Mouse (Mus musculus): ENCODE measurements around the gene Pbx1.
A peak's percentile ranks its signal among the peaks of the same experiment; 100 is the strongest.
"Not testable (repeated sequence)": the region's sequence is repeated elsewhere in the genome, so short reads cannot be mapped to it uniquely, and the experiment has no call there.

Pbx1 gene

DNA sequence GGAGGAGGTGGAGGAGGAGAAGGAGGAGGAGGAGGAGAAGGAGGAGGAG, at the start of gene Pbx1:
TSS of gene Pbx1 (minus strand) at position 39 of the 49 bp plus-strand sequence.
- not testable (repeated sequence) for DNase-seq

DNA sequence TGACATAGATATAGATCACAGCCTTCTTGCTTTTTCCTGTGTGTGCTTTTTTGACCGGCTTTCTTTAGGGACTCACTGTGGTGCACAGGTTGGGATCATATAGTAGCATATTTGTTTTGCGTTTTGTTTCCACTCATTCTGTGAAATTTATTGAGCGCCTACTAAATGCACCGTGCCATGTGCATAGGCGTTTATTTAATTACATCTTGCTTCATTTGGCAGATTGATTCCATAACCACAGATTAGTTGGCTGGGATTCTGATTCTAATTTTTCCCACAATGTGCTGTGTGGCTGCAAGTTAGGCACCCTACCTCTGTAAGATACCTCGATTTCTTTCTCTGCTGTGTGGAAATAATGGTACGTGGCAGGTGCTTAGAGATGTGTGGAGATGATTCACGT, 47.6 kb upstream of the Pbx1 start:
- no peak for DNase-seq

- no peak for DNase-seq
Measured at GRCm38 (mm10) chr1:168478829-168479228, 46.8 kb upstream of the Pbx1 start.

DNA sequence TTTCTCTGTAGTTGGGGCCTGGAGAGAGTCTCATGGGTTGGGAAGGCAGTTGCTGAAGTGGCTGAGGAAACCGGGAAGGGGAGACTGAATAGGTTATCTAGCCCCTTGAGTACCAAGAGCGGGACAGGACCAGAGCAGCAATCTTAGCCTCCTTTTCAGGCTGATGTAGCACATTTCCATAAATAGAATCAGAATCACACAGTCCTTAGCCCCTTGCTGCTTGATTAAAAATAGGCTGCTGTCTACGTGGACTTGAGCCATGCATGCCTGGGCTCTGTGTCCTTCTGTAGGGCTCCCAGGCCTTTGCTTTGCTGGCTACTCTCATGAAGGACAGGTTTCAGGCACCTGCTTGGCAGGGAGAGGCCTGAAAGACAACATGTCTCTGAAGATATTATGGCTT, 44.8 kb upstream of the Pbx1 start:
- DNase-seq = no peak

GRCm38 (mm10) chr1:168476216-168476897, 44.3 kb upstream of the Pbx1 start:
- no peak for DNase-seq

- no peak for DNase-seq
Measured at GRCm38 (mm10) chr1:168475579-168476208, 43.6 kb upstream of the Pbx1 start.

DNA sequence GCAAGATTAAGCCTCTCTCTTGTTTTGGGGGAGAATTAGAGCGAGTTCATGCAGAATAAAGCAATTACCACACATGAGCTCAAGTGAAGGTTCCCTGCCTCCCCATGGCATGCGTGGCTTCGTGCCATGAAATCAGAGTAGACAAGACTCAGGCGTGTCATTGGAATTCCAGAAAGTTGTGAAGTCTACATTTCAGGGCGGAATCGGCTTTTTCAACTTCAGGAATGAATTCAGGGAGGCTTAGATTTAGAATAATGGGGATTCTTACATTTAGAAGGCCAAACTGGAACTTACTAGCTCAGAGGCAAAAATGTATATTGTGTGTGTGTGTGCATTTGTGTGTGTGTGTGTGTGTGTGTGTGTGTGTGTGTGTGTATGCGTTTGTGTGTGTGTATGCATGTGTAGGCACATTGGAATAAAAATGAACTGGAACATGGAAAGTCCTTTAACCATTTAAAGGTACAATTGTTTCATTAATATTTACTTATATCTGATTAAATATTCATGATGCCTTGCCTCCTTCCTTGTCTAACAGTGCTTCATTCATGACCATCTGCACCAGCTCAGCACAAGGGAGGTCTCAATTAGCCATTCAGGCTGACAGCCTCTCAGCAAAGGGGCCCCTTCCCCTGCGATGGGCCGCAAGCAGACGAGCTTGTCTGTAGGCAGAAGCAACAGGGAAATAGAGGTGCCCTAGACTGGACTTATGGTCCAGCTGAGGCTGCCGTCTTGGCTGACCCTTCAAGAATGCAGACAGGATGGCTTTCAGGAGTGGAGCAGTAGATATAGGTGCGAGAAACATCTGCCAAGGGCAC, 41.4 kb upstream of the Pbx1 start:
- no peak for DNase-seq

DNA sequence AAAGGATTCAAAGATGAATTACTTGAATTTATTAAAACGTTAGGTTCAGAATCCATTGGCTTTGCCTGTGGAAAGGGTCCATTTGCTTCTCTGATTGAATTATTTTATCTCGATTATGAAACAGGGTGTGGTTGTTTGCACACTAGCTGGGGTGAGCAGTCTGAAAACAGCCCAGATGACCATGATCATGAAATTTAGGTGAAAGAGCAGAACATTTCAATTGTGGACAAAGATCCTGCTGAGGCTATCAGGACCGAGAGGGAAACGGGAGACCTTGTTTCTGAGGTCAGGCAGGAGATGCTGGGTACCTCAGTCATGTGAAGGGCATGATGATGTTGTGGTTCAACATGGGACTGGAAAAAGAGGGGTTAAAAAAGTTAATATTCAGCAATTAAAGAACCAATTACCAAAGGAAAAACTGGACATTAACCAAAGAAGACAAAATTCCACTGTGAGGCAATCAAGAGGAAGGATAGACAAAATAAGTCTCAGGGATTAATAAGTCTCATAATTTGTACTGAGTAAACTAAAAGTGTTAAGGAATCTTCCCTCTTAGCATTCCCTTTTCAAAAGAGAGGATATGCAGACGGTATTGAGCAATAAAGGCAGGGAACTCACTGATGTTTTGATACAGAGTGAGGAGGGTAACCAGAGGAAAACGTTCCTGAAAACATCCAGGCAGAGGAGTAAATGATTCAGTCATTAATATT, 40.6 kb upstream of the Pbx1 start:
- DNase-seq = no peak

DNA sequence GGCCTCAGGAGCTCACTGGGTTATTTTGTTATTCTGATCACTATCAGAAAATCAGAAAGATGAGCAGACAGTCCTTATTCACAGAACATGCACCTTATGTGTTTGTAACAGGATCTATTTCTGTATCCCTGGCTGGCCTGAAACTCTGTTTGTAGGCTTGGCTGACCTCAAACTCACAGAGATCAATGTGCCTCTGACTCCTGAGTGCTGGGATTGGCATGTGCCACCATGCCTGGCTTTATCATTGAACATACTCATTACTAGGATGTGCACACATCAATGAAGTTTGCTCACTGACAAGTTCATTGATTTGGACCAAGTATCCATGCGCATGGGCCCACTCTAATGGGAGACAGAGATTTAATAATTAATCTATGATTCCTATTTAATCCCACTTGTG, 27.4 kb upstream of the Pbx1 start:
- no peak for DNase-seq

DNA sequence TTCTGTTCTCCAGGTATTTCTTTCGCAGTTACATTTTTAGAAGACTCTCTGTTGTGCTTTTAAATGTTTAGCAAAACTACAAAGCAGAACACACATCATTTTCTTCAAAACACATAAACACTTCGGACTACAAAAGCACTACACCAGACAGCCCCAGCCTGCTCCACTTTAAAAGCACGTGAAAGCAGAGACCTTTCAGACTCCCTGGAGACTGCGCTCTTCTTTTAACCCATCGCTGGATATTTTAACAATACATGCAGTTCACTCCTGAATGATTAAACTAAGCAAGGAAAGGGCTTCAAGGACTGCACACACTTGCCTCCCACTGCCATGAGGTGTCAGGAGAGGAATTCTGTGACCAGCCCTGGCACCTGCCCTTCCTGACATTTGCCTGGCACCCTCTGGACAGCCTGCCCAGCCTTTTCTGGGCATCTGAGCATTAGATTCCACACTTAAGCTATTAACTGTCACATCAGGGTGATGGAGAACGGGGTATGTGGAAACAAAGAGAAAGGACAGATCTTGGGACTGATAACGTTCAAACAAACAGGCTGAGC, 25.2 kb upstream of the Pbx1 start:
- no peak for DNase-seq

DNA sequence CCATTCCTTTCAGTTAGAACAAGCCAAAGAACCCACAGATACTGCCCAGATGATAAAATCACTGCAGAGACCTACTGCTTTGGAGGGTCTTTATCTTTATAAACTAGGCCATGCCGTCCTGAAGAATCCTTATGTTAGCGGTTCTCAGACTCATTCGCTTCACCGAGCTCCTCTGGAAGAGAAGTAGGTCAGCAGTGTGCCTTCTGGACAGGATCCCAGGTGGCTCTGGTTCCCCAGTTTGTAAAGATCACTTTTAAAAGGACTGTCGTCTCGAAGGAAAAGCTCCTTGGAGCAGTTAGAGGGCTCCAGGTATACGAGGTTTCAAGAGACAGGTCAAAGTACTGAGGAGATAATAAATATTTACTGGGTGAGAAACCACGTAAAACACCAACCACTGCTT, 23.1 kb upstream of the Pbx1 start:
- DNase-seq = no peak

DNA sequence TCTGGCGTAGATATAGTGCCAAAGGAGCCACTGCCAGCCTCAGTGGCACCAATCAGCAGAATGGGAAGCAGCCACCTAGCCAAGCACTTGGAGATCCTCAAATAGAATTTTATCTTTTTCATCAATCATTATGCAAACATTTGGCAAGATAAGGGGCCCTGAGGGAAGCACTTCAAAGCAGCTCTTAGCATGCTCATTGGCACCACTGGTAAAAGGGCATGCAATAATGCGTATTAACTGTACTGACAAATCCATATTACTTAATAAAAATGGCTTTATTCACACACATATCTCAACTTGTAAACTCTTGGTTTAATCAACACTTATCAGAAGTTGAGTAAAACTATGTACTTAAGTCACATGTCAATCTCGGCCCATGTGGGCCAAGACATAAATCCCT, 1.6 kb upstream of the Pbx1 start:
- no peak for DNase-seq

DNA sequence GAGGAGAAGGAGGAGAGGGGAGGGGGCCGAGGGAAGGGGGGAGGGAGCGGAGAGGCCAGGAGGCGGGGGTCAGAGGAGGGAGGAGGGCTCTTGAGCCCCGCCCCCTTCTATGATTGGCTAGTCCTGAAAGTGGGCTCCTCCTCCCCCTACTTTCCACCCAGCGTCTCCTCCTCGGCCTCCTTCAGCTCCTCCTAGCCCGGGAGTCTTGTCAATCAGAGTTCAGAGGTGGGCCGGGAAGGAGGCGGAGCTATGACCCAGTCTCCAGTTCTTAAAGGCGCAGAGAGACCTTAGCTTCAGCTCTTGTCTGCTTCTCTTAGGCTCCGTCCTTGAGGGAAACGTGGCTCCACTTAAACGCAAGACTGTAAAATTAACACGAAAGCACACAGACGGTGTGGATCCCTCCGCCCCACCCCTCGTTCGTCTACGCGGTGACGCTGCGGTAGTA, 233 bp upstream of the Pbx1 start:
- DNase-seq = peak; percentile 96

GRCm38 (mm10) chr1:168431711-168432231, 299 bp downstream of the Pbx1 start:
- peak; percentile 90 for DNase-seq

DNA sequence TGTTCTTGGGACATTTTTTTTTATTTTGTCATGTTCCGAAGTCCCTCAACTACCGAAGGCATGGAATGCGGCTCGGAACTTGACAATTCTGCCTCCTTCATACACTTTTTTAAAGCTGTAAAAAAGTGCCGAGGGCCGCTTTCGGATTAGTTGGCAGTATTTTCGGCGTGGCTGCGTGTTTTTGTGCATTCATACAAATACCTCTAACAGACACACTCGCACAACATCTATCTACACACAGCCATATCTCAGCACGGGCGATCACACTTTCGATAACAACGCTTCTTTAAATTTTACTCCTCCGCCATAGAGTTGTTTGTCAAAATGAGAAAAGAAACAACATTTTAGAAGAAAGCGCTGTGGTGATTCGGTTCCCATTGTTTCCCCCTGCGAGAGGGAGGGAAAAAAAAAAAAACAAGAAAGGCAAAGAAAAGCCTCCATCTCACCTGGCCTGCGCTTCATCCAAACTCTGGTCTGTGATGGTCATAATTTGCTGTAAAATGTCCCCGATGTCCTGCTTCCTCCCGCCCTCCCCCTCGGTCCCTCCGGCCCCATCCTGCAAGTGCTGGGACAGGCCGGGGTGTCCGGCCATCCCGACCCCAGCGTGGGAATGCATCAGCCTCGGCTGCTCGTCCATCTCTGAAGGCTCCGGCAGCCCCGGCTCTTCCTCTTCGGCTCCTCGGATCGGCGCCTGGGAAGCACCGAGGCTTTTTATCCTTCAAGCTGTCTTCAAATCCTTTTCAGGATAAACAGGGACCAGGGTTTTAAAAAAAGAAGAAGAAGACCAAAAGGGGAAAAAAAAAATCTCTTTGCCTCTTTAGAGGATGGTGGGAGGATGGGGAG, 981 bp downstream of the Pbx1 start:
- peak; percentile 62 for DNase-seq

DNA sequence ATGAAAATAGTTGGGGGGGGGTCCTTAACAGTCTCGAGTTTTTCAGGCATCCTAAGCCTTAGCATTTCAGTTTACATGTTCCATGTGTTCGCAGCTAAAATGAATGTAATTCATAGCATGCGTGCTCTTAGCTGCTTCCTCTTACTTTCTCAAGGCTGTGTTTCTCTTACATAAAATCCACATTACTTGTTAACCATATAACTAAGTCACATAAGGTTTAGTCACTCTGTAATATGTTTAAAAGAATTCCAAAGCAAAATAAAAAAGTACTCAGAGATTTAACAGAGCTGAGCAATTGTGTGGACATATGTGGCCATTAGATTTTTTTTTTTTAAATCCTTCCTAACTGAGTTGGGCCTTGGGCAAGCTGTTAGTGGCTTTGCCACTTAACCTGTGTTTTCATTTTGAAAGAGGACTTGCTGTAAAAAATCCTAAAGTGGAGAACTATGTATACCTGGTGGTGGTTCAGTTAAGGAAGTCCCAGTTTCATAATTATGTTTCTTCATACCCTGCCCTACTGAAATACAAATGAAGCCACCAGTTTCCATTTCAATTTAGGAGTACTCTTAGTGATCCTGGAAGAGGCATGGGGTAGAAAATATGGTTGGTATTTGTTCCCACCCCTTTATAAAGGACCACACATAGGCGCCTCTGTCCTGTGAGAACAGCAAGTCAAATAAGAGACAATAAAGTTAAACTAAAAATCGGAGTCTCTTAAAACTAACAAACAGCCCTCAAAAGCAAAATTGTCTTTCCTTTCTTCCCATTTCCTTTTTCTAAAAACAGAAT, 2.0 kb downstream of the Pbx1 start:
- no peak for DNase-seq

- DNase-seq = no peak
Measured at GRCm38 (mm10) chr1:168429406-168429805, 2.7 kb downstream of the Pbx1 start.

DNA sequence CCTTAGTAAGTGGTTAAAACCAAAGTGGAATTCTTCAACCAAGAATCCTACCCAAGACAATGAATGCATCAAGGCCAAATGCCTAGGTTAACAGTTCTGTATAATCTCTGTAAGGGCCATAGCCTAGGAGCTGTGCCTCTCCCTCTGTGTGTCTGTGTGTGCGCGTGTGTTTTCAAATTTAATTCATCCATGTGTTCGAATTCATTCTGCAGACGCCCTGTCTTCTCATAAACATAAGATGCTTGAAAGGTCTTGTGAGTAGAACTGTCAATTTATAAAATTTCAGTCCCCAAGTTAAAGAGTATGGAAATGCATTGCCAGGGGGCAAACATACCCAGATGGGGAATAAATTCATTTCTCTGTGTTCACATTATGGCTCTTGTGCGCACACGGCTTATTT, 3.8 kb downstream of the Pbx1 start:
- no peak for DNase-seq

- DNase-seq = no peak
Measured at GRCm38 (mm10) chr1:168427596-168427995, 4.5 kb downstream of the Pbx1 start.

DNA sequence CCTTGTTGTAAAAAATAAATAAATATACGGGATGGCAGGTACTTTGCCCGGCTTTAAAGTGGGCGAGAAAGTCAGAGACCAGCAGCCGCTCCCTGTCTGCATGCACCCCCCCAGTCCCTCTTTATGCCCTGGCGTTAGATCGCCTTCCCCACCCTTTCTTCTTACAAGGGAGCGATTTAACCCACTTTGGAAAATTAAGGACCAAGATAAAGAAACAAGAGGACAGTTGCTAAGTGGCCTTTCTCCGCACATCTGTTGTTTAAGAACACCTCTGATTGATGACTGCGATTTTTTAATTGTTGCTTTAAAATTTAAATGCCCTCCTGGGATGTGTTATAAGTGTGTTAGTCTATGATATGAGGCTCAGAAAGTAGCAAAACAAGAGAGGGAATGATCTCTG, 5.2 kb downstream of the Pbx1 start:
- DNase-seq = no peak

- DNase-seq = no peak
Measured at GRCm38 (mm10) chr1:168426281-168426680, 5.8 kb downstream of the Pbx1 start.
